Mouse (Mus musculus) embryonic facial prominence, embryonic 12.5 days (tissue): Measurements from ENCODE around the gene 1110008L16Rik. TPM values are rescaled to one million over a fixed set of nuclear protein-coding genes. Genes with fewer than 3 reads are reported as not detected.

Experiments used
- ATAC-seq: fragments of 200-750 bp; cut with Nextera tagmentation; 2 replicates; pipeline ENCODE4 v1.8.0; 2017; ENCODE audit not compliant: insufficient number of reproducible peaks, insufficient read depth, low FRiP score, low TSS enrichment
- H3K27ac ChIP-seq: fragments of 300-500 bp; sonication (generic); 2 replicates; pipeline ENCODE4 v1.5.1; 2016; ENCODE audit warnings: mild to moderate bottlenecking
- H3K27me3 ChIP-seq: fragments of 300-500 bp; sonication (generic); 2 replicates; pipeline ENCODE4 v1.6.1; 2016; ENCODE audit warnings: mild to moderate bottlenecking, moderate library complexity
- H3K36me3 ChIP-seq: fragments of 300-500 bp; sonication (generic); 2 replicates; pipeline ENCODE4 v1.6.1; 2016; ENCODE audit warnings: mild to moderate bottlenecking
- H3K4me1 ChIP-seq: fragments of 300-500 bp; sonication (generic); 2 replicates; pipeline ENCODE4 v1.6.1; 2016
- H3K4me2 ChIP-seq: fragments of 300-500 bp; sonication (generic); replicated peaks from 2 replicates; pipeline ENCODE4 v1.6.1; 2016; ENCODE audit warnings: mild to moderate bottlenecking, moderate library complexity
- H3K4me3 ChIP-seq: fragments of 300-500 bp; sonication (generic); 2 replicates; pipeline ENCODE4 v1.5.1; 2016; ENCODE audit warnings: mild to moderate bottlenecking
- H3K9ac ChIP-seq: fragments of 300-500 bp; sonication (generic); 2 replicates; pipeline ENCODE4 v1.6.1; 2016; ENCODE audit warnings: mild to moderate bottlenecking, moderate library complexity
- H3K9me3 ChIP-seq: fragments of 300-500 bp; sonication (generic); 2 replicates; pipeline ENCODE4 v1.6.1; 2016; ENCODE audit warnings: mild to moderate bottlenecking, moderate library complexity
- WGBS: fragments of 180-500 bp; shearing (Covaris S2); methylation state at CpG from one replicate; pipeline ENCODE4 v1.1.7; 2016; 5-methylcytosine and 5-hydroxymethylcytosine counted together
- polyA plus RNA-seq: library from polyadenylated mRNA; unstranded; fragments of >200 nt; fragmentation: Nextera tagmentation; extraction: Ambion mirVana; gene quantifications from 2 replicates; pipeline ENCODE4 v1.2.1, GENCODE M21; 2016

The 1110008L16Rik gene
- polyA plus RNA-seq, 1 experiment from 2014 or later, result 16.0 TPM

DNA sequence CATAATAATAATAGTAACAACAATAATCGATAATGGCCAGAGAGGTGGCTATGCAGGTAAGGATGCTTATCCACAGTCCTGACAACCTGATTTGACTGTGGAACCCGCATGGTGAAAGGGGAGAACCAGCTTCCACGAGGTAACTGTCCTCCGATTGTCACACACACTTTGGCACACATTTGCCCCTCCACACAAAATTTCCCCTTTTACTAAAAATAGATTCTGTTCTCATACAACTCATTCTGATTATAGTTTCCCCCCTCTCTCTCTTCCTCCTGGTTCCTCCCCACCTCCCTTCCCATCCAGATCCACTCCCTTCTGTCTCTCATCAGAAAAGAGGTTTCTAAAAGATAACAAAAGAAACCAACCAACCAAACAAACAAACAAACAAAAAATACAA lies 130.6 kb downstream of the 1110008L16Rik start:
- no peak overlapping the region for H3K9ac ChIP-seq
- no peaks in the 10 kb centered on the region for H3K36me3 ChIP-seq
- 84% methylated on average over 4 of the region's 4 CpGs for WGBS
- H3K4me3 ChIP-seq, result no peak overlapping the region
- H3K27me3 ChIP-seq, result no peaks in the 10 kb centered on the region
- H3K4me2 ChIP-seq, result no peak overlapping the region
- no peak overlapping the region for H3K27ac ChIP-seq
- no peaks in the 10 kb centered on the region for H3K4me1 ChIP-seq
- no peaks in the 10 kb centered on the region; the same call in 1 of the 2 replicates for H3K9me3 ChIP-seq
- ATAC-seq, result no peak

Other genes starting within 250 kb of the 1110008L16Rik start
- gene 2700097O09Rik, start 219.5 kb upstream of the 1110008L16Rik start, polyA plus RNA-seq, result 40.8 and 46.7 TPM in 2 replicates
- gene Srp54a, start 219.3 kb upstream of the 1110008L16Rik start, polyA plus RNA-seq, result 157 and 179 TPM in 2 replicates
- 19.5 and 24.4 TPM in 2 replicates for gene Fam177a, start 175.1 kb upstream of the 1110008L16Rik start, polyA plus RNA-seq
- 62.9 and 64.4 TPM in 2 replicates for gene Srp54b, start 144.5 kb upstream of the 1110008L16Rik start, polyA plus RNA-seq
- 6.2 TPM in 1 of 2 replicates, not detected in the other for gene 1700047I17Rik2, start 100.0 kb upstream of the 1110008L16Rik start, polyA plus RNA-seq
- 73.0 and 74.5 TPM in 2 replicates for gene Srp54c, start 69.4 kb upstream of the 1110008L16Rik start, polyA plus RNA-seq
- gene Ppp2r3c, start 3.4 kb downstream of the 1110008L16Rik start, polyA plus RNA-seq, result 20.7 and 22.1 TPM in 2 replicates
- 435 and 447 TPM in 2 replicates for gene Psma6, start 84.6 kb downstream of the 1110008L16Rik start, polyA plus RNA-seq
- gene Nfkbia, start 193.1 kb downstream of the 1110008L16Rik start, polyA plus RNA-seq, result 76.8 and 78.3 TPM in 2 replicates